Mouse (Mus musculus) liver, adult 2 months (tissue): ENCODE data around the gene Nphp1. TPM values are rescaled to one million over a fixed set of nuclear protein-coding genes. Genes with fewer than 3 reads are reported as not detected.
A peak's percentile ranks its signal among the peaks of the same experiment; 100 is the strongest.

Experiments used
- DNase-seq: peaks from one replicate; pipeline ENCODE4 v3.0.0-alpha.2; 2011; ENCODE audit warnings: low read depth, low spot score; ENCODE audit errors: extremely low read depth
- H3K27ac ChIP-seq: fragments of 200-500 bp; replicated peaks from 2 replicates; pipeline ENCODE4 v1.5.1; 2012; ENCODE audit warnings: low read depth, mild to moderate bottlenecking, control low read depth, inconsistent platforms, low read length; ENCODE audit not compliant: insufficient read depth
- H3K27me3 ChIP-seq: fragments of 200-500 bp; 2 replicates; pipeline ENCODE4 v1.6.1; 2012; ENCODE audit warnings: mild to moderate bottlenecking, moderate library complexity, low read length, inconsistent platforms; ENCODE audit not compliant: control insufficient read depth, insufficient read depth
- H3K36me3 ChIP-seq: fragments of 200-500 bp; 2 replicates; pipeline ENCODE4 v1.6.1; 2012; ENCODE audit warnings: low read length, inconsistent platforms; ENCODE audit not compliant: control insufficient read depth, insufficient read depth
- H3K4me1 ChIP-seq: fragments of 200-500 bp; 2 replicates; pipeline ENCODE4 v1.6.1; 2011; ENCODE audit warnings: low read length; ENCODE audit not compliant: control insufficient read depth, insufficient read depth
- H3K4me3 ChIP-seq: fragments of 200-500 bp; 2 replicates; pipeline ENCODE4 v1.5.1; 2011; ENCODE audit warnings: low read depth, mild to moderate bottlenecking, control low read depth, low read length, moderate library complexity; ENCODE audit not compliant: insufficient read depth
- H3K79me2 ChIP-seq: fragments of 200-500 bp; 2 replicates; pipeline ENCODE4 v1.6.1; 2012; ENCODE audit warnings: inconsistent platforms, mild to moderate bottlenecking, low read length, moderate library complexity; ENCODE audit not compliant: control insufficient read depth, insufficient read depth
- H3K9ac ChIP-seq: fragments of 200-500 bp; 2 replicates; pipeline ENCODE4 v1.6.1; 2012; ENCODE audit warnings: low read depth, mild to moderate bottlenecking, control low read depth, inconsistent platforms, low read length
- CTCF ChIP-seq: fragments of 200-500 bp; IDR thresholded peaks from 2 replicates; pipeline ENCODE4 v1.5.1; 2011; ENCODE audit warnings: low read depth, low read length, control low read depth
- POLR2A ChIP-seq: fragments of 200-500 bp; IDR thresholded peaks from 2 replicates; pipeline ENCODE4 v1.6.1; 2011; ENCODE audit warnings: low read length, control low read depth; ENCODE audit not compliant: insufficient read depth; ENCODE audit errors: extremely low read depth
- WGBS: fragments of 180-500 bp; shearing (Covaris S2); methylation state at CpG from one replicate; pipeline ENCODE4 v1.1.7; 2018; 5-methylcytosine and 5-hydroxymethylcytosine counted together
- polyA plus RNA-seq: library from polyadenylated mRNA; depleted of rRNA; stranded (reverse); fragments of >200 nt; gene quantifications from 2 replicates; pipeline ENCODE4 v1.2.3, GENCODE M21; 2012; rRNA removed
- total RNA-seq: library from RNA; depleted of rRNA; stranded (reverse); fragments of >200 nt; gene quantifications from 2 replicates; pipeline ENCODE4 v1.2.3, GENCODE M21; 2014; rRNA removed

The Nphp1 gene
- 4.7 and 5.8 TPM in 2 replicates for total RNA-seq
- polyA plus RNA-seq, result 1.6 and 2.1 TPM in 2 replicates

GRCm38 (mm10) chr2:127788440-127789116, at the start of gene Nphp1:
Gene Nphp1, minus strand, starts transcription at chr2:127788897.
- TF ChIP-seq POLR2A, result no peak
- TF ChIP-seq CTCF, result no peak
- DNase-seq, result peak; percentile 71
- 1% methylated on average over 40 of the region's 40 CpGs for WGBS
- no peaks in the 10 kb centered on the region for H3K36me3 ChIP-seq
- no peaks in the 10 kb centered on the region for H3K27me3 ChIP-seq
- H3K4me3 ChIP-seq, result peak within 1 kb of the TSS; percentile 71
- peak within 1 kb of the TSS; percentile 41 for H3K27ac ChIP-seq
- H3K79me2 ChIP-seq, result no peaks in the 10 kb centered on the region
- H3K9ac ChIP-seq, result peak within 1 kb of the TSS; percentile 65
- H3K4me1 ChIP-seq, result peaks cover 5% of the 10 kb centered on the region; the same call in 1 of the 2 replicates

DNA sequence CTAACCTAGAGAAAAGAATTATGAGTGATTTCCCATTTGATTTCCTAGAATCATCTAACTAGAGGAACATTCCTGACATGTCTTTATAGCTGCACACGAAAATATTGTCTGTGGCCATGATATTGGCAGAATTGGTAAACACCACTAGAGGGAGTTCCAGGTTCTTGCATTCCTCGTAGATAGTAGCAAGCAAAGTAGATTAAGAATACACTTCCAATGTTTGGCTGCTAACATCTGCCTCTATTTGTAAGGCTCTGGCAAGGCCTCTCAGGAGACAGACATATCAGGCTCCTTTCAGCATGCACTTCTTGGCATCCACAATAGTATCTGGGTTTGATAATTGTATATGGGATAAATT, 44.1 kb upstream of the Nphp1 start:
- no peaks in the 10 kb centered on the region for H3K79me2 ChIP-seq
- H3K27me3 ChIP-seq, result no peaks in the 10 kb centered on the region
- DNase-seq, result peak; percentile 37
- H3K27ac ChIP-seq, result no peak overlapping the region
- 24% methylated on average over 2 of the region's 2 CpGs for WGBS
- H3K4me1 ChIP-seq, result peaks cover 2% of the 10 kb centered on the region; the same call in 1 of the 2 replicates
- H3K9ac ChIP-seq, result no peak overlapping the region
- TF ChIP-seq POLR2A (no peak), CTCF (no peak)
- no peak overlapping the region for H3K4me3 ChIP-seq
- no peaks in the 10 kb centered on the region for H3K36me3 ChIP-seq

DNA sequence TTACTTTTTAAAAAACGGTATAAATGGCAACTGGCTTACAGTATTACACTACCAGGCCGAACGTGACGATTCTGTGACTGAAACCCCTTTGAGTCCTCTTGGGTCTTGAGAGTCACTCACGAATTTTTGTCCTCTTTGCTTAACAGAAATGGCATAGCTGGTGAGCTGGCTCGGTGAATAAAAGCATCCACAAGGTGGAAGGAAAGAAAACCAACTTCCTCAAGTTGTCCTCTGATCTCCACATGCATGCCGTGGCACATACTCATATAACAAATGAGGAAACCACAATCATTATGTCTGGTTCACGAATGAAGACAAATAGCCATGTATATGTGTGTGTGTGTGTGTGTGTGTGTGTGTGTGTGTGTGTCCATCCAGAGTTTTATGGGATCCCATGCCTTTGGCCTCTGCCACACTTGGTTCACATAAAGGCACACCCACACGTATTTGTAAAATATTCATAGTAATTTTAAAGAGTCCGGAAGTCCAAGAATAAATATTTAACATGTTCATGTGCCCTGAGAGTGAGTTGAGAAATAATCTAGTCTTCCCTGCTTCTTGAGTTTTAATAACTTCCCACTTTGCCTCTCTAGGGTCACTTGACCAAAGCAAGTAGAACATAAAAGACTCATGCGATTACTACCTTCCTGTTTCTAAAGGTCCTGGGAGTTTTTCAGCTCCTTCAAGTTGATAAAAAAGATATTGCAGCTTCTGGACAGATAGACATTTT, 43.6 kb upstream of the Nphp1 start:
- 35% methylated on average over 11 of the region's 11 CpGs for WGBS
- no peaks in the 10 kb centered on the region for H3K79me2 ChIP-seq
- H3K4me1 ChIP-seq, result peaks cover 2% of the 10 kb centered on the region; the same call in 1 of the 2 replicates
- no peaks in the 10 kb centered on the region for H3K27me3 ChIP-seq
- no peak overlapping the region for H3K9ac ChIP-seq
- no peaks in the 10 kb centered on the region for H3K36me3 ChIP-seq
- H3K4me3 ChIP-seq, result peak overlapping the region; percentile 44
- no peak overlapping the region for H3K27ac ChIP-seq
- TF ChIP-seq POLR2A, result no peak
- no peak for TF ChIP-seq CTCF
- peak; percentile 0 for DNase-seq

- Histone ChIP-seq H3K4me3 (peak within 1 kb of the TSS; percentile 56), H3K4me1 (peaks cover 2% of the 10 kb centered on the region; the same call in 1 of the 2 replicates), H3K9ac (no peak within 1 kb of the TSS), H3K27me3 (no peaks in the 10 kb centered on the region), H3K27ac (no peak within 1 kb of the TSS), H3K79me2 (no peaks in the 10 kb centered on the region), H3K36me3 (no peaks in the 10 kb centered on the region)
- no peak for TF ChIP-seq CTCF
- TF ChIP-seq POLR2A, result 0 out of 2 replicates have a peak, but pooled peaks have one; percentile 19
- under 1% methylated on average over 56 of the region's 56 CpGs for WGBS
- peak; percentile 70 for DNase-seq
Observed at GRCm38 (mm10) chr2:127831401-127832102, 42.9 kb upstream of the Nphp1 start, which contains the start of gene Bub1. Gene Bub1, minus strand, starts transcription at chr2:127831865.

DNA sequence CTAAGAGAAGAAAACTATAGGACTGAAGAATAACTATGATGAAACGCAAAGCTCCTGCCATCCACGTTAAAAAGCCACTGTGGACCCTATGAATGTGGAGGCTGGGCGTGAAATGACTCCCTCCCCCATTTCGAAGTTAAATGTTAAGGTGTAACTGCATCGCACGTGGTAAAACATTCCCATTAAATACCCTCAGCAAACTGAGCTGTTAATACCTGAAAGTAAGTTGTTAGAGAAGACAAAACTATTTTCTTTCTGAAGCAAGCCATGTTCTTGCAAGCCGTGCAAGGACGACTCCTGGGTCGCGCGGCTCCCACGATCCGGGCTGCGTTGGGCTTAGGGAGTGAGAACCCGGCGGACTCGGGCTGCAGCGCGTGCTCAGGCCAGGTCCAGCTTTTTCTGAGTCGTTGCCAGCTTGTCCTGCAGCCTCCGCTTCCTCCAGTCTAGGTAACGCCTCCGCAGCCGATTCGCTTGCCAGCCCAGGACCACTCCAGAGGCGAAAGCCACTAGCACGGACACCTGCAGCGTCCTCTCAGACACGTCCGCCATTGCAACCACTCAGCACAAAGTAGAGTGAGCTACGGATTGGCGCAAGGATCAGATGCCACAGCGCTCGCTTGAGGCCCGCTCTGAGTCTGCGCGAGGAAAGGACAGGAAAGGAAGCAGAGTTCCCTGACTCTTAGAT, 3.4 kb upstream of the Nphp1 start, which contains the start of gene Mtln:
Gene Mtln, minus strand, starts transcription at position 570 of the 685 bp plus-strand sequence.
- Histone ChIP-seq H3K27me3 (no peaks in the 10 kb centered on the region), H3K79me2 (no peaks in the 10 kb centered on the region), H3K4me3 (peak within 1 kb of the TSS; percentile 67), H3K27ac (0 out of 2 replicates have a peak within 1 kb of the TSS, but pooled peaks have one; percentile 0), H3K9ac (peak within 1 kb of the TSS; percentile 62), H3K36me3 (no peaks in the 10 kb centered on the region), H3K4me1 (peaks cover 5% of the 10 kb centered on the region; the same call in 1 of the 2 replicates)
- TF ChIP-seq CTCF (no peak), POLR2A (peak; percentile 55; the same call in 1 of the 2 replicates)
- WGBS, result 1% methylated on average over 37 of the region's 37 CpGs
- DNase-seq, result peak; percentile 80
